Mouse (Mus musculus) megakaryocyte, embryonic 14.5 days (primary cell): ENCODE results near the gene Wdr11. TPM values are rescaled to one million over a fixed set of nuclear protein-coding genes. Genes with fewer than 3 reads are reported as not detected.

Experiments
- H3K27me3 ChIP-seq: replicated peaks from 2 replicates; pipeline ENCODE3; 2012; ENCODE audit warnings: inconsistent platforms
- H3K36me3 ChIP-seq: replicated peaks from 2 replicates; pipeline ENCODE3; 2012; ENCODE audit warnings: low read length, inconsistent platforms, mixed read lengths
- H3K4me1 ChIP-seq: 2 replicates; pipeline ENCODE4 v1.6.1; 2012; ENCODE audit warnings: inconsistent platforms
- H3K4me3 ChIP-seq: replicated peaks from 2 replicates; pipeline ENCODE3; 2012; ENCODE audit warnings: moderate library complexity, mild to moderate bottlenecking, inconsistent platforms
- H3K9me3 ChIP-seq: 2 replicates; pipeline ENCODE4 v1.6.1; 2012; ENCODE audit warnings: inconsistent platforms
- FLI1 ChIP-seq: IDR thresholded peaks from 2 replicates; pipeline ENCODE4 v1.6.1; 2012; ENCODE audit warnings: low read length, inconsistent platforms, mixed read lengths
- GATA1 ChIP-seq: IDR thresholded peaks from 3 replicates; pipeline ENCODE4 v1.6.1; 2012; ENCODE audit warnings: mixed read lengths, low read length, inconsistent platforms, borderline replicate concordance
- polyA plus RNA-seq: library from polyadenylated mRNA; stranded (reverse); fragments of >175 nt; gene quantifications from 2 replicates; pipeline ENCODE4 v1.2.3, GENCODE M21; 2012; ENCODE audit warnings: low replicate concordance; ENCODE audit not compliant: insufficient read depth

Wdr11 gene
- polyA plus RNA-seq, 1 experiment, result 5.1 TPM

- no peaks in the 10 kb centered on the region for H3K36me3 ChIP-seq
- no peaks in the 10 kb centered on the region for H3K4me1 ChIP-seq
- no peak overlapping the region for H3K4me3 ChIP-seq
- TF ChIP-seq FLI1, result no peak
- no peak for TF ChIP-seq GATA1
- H3K9me3 ChIP-seq, result peaks cover 13% of the 10 kb centered on the region
- peaks cover 3% of the 10 kb centered on the region for H3K27me3 ChIP-seq
Observed at GRCm38 (mm10) chr7:129678972-129679371, 87.3 kb downstream of the Wdr11 start.

- Histone ChIP-seq H3K4me3 (no peak overlapping the region), H3K9me3 (peaks cover 10% of the 10 kb centered on the region), H3K27me3 (peaks cover 3% of the 10 kb centered on the region), H3K4me1 (no peaks in the 10 kb centered on the region), H3K36me3 (no peaks in the 10 kb centered on the region)
- TF ChIP-seq FLI1, result no peak
- TF ChIP-seq GATA1, result no peak
Observed at GRCm38 (mm10) chr7:129680534-129681210, 89.0 kb downstream of the Wdr11 start.

- Histone ChIP-seq H3K36me3 (no peaks in the 10 kb centered on the region), H3K9me3 (no peaks in the 10 kb centered on the region), H3K27me3 (peaks cover 3% of the 10 kb centered on the region), H3K4me1 (no peaks in the 10 kb centered on the region), H3K4me3 (no peak overlapping the region)
- TF ChIP-seq FLI1 (no peak), GATA1 (no peak)
Observed at GRCm38 (mm10) chr7:129682525-129682924, 90.9 kb downstream of the Wdr11 start.

- H3K36me3 ChIP-seq, result no peaks in the 10 kb centered on the region
- TF ChIP-seq FLI1, result no peak
- no peak for TF ChIP-seq GATA1
- H3K9me3 ChIP-seq, result peaks cover 14% of the 10 kb centered on the region
- H3K4me1 ChIP-seq, result no peaks in the 10 kb centered on the region
- no peak overlapping the region for H3K4me3 ChIP-seq
- peaks cover 3% of the 10 kb centered on the region for H3K27me3 ChIP-seq
Observed at GRCm38 (mm10) chr7:129685326-129685725, 93.7 kb downstream of the Wdr11 start.
